Mouse (Mus musculus) adrenal gland, postnatal 25 days (tissue): ENCODE measurements around the gene Mfn2. TPM values are rescaled to one million over a fixed set of nuclear protein-coding genes. Genes with fewer than 3 reads are reported as not detected.

Experiments
- DNase-seq: peaks from one replicate; pipeline ENCODE4 v3.0.0; 2021; ENCODE audit warnings: mixed read lengths
- long read RNA-seq: library from polyadenylated mRNA; stranded (forward); transcript quantifications from one replicate; pipeline ENCODE4 v2.0.0, GENCODE M21; 2021
- total RNA-seq: library from RNA; stranded (reverse); gene quantifications from 2 replicates; pipeline ENCODE4 v1.2.3, GENCODE M21; 2021

Mfn2 gene
- total RNA-seq: 151 and 217 TPM in 2 replicates
- long read RNA-seq, full-length matches to known transcripts: 111 of 197 reads
- long read RNA-seq, partial matches to known transcripts: 66 of 197 reads
- long read RNA-seq, other reads (novel, unspliced or antisense): 20 of 197 reads

- DNase-seq: peak; percentile 86
Observed at GRCm38 (mm10) chr4:147904313-147905089, at the start of gene Mfn2. Mfn2 (minus strand) TSS chr4:147904704.

DNA sequence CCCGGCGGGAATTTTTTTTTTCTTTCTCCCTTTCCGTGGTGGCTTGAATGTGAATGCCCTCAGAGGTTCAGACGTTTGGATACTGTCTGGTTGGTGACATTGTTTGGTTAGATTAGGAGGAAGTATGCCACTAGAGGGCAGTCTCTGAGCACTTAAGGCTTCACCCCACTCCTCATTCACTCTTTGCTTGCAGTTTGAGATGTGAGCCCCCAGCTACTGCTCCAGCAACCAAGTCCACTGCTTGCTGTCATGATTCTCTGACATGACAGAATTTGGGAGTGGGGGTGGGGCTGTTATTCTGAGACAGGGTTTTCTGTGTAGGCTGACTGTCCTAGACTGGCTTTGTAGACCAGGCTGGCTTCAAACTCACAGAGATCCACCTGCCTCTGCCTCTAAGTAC is 49.1 kb upstream of the Mfn2 start:
- no peak for DNase-seq

DNA sequence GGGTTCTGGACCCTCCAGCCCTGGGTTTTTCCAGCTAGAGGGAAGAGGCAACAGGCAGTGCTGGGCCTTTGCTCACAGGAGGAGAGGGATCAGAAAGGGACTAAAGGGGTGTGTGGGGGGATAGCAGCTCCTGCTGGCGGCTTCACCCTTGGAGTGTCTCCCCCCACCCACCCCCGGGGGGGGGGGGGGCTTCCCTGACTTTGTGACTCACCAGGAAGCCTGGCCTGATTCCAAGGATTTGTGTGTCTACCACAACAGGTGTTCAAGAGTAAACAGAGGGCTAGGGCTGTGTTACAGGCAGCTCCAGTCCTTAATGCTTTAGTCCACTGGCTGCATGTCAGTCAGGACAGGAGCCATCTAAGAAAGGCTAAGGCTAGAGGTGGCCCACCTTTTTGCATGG is 43.0 kb upstream of the Mfn2 start:
- DNase-seq: no peak

- DNase-seq: no peak
Observed at GRCm38 (mm10) chr4:147943005-147943404, 38.5 kb upstream of the Mfn2 start.

DNA sequence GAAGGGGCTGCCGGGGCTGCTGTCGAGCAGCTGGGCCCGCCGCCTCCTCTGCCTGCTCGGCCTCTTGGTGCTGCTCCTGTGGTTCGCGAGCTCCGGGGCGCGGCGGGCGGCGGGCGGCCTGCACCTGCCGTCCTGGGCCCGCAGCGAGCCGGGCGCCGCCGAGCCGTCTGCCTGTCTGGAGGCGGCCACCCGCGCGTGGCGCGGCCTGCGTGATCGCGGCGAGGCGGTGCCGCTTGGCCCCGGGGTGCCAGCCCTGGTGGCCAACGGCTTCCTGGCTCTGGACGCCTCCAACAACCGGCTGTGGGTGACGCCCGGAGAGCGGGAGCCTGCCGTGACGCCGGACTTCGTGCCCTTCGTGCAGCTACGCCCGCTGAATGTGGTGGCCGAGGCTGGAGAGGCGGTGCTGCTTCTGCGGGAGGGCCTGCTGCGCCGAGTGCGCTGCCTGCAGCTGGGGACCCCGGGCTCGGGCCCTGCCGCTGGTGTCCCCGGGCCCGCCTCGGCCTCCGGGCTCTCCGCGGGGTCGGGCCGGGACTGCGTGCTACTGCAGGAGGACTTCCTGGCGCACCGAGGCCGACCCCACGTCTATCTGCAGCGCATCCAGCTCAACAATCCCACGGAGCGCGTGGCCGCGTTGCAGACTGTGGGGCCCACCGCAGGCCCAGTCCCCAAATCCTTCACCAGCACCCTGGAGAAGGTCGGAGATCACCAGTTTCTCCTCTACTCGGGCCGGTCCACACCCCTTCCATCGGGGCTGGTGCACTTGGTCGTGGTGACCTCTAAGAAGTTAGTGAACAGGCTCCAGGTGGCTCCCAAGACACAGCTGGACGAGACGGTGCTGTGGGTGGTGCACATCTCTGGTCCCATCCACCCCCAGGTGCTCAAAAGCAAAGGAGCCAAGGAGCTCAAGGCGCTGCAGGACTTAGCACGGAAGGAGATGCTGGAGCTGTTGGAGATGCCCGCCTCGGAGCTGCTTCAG is 36.8 kb upstream of the Mfn2 start:
- DNase-seq: peak; percentile 32

DNA sequence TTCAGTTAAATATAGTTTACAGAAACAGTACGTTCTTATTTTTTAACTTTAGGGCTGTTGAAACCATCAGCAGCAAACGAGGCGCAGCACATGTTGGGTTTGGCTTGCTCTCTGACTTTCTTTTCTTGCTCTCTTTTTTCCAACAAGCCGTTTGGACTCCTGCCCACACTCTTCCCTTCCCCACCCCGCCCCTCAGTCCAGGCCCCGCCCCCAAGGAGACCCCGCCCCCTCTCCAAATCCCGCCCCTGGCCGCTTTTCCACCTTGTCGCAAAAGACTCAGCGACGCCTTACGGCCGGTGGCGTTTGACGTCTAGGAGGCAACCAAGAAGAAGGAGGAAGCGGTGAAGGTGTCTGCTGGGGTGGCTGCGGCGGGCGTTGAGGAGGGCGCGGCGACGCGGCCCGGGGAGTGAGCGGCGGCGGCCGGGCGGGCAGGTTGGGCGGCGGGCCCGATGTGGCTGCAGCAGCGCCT is 36.1 kb upstream of the Mfn2 start, which contains the start of gene 2510039O18Rik:
2510039O18Rik (plus strand) TSS at position 320 of the 469 bp plus-strand sequence.
- DNase-seq: peak; percentile 86

GRCm38 (mm10) chr4:147940111-147940510 is 35.6 kb upstream of the Mfn2 start:
- DNase-seq: no peak

DNA sequence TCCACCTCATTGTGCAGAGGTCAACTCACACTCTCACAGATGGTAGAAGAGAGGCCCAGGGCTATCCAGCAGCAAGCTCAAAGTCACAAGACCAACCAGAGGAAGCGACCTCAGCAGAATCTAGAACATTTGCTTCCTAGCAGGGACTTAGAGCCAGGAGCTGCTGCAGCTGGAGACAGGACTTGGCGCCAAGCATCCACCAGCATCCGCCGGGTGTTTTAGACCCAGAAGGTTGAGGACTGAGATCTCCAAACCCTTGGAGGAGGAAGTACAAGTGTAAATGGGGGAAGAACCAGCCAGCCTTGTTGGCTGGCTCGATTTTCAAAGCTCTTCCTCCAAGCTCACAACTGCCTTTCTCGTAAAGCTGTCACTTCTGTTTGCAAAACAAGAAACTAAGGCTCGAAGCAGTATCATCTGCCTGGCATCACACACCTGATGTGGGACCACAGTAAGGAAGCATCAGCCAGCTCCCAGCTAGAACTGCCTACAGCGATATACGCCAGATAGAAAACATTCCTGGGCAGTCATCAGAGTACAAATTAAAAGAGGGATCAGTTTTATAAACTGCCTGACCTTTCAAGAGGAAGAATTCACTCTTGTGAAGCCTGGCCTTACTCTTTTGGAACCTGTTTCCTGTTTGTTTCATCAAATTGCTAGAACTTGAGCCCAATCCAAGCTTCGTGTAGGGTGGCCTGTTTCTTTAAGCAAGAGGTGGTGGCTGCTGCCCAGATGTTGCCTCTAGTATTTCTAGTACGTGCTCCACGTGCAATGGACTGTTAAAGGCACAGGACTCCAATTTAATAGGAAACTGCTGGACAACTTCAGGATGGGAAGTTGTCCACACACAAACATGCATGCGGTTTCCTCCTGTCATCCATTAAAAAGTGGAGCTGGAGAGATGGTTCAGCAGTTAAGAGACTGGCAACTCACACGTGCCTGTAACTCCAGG is 33.9 kb upstream of the Mfn2 start:
- DNase-seq: no peak

DNA sequence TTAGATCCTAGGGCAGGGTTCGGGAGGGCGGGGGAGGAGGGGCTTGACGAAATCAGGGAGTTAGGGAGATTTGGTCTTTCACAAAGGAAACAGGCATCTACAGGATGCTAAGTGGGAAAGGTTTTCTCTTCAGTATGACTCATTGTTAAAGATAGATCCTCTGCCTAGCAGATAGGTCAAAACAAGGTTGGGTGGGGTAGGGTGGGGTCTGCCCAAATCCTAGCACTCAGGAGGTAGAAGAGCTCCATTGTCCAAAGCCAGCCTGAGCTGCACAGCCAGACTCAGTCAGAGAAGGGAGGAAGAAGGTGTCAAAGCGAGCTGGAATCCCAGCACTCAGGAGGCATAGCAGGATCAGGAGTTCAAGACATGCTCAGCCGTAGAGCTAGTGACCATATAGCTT is 33.0 kb upstream of the Mfn2 start:
- DNase-seq: no peak

GRCm38 (mm10) chr4:147937021-147937420 is 32.5 kb upstream of the Mfn2 start:
- no peak for DNase-seq

GRCm38 (mm10) chr4:147936331-147936954 is 31.9 kb upstream of the Mfn2 start, which contains the start of gene Plod1:
Plod1 (minus strand) TSS chr4:147936767.
- DNase-seq: peak; percentile 88

GRCm38 (mm10) chr4:147935904-147936303 is 31.4 kb upstream of the Mfn2 start:
- DNase-seq: no peak

DNA sequence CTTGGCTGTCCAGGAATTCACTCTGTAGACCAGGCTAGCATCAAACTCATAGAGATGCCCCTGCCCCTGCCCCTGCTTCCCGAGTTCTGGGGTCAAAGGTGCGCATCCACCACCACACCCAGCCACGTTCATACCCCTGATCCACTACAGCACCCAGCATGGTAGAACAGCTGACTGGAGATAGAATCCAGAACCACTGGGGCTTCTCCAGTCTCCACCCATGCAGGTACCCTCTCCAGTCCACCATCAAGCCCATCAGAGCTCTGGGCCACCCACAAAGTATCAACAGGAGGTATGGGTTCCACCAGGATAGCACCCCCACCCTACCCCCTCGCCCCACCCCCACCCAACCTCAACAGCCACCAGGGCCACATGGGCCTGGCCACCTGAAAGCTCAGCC is 30.1 kb upstream of the Mfn2 start:
- no peak for DNase-seq

DNA sequence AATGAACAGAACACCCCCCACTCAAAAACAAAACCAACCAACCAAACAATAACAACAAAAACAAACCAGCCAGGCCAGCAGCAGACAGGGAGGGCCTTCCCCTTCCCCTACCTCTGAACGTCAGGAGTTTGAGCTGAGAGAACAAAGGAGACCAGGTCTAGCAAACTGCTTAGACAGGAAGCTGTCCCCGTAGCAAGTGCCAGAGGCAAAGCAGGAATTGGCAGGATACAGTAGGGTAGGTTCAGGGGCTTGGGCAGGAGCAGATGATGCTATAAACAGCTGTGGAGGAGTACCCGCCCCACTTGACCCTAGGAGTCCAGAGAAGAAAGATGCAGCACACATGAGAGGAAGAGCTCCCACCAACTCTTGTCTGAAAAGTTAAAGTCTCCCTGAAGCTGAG is 29.6 kb upstream of the Mfn2 start:
- no peak for DNase-seq

DNA sequence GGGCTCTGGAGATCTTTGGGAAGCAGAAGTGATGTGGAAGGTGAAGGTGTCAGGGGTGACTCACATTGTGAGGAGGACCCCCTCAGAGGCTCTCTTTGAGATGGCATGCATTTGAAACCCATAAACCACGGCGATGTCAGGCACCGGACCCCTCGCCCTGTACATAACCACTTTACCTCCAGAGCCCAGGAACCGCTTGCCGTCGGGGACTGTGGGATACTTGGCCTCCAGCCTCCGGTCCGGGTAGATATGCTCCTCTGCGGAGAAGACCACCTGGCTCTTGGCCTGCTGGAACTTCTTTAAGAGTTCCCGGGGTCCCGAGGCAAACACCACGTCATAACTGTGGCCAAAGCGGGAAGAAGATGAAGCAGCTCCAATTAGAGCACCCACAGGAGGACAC is 26.4 kb upstream of the Mfn2 start:
- DNase-seq: no peak

DNA sequence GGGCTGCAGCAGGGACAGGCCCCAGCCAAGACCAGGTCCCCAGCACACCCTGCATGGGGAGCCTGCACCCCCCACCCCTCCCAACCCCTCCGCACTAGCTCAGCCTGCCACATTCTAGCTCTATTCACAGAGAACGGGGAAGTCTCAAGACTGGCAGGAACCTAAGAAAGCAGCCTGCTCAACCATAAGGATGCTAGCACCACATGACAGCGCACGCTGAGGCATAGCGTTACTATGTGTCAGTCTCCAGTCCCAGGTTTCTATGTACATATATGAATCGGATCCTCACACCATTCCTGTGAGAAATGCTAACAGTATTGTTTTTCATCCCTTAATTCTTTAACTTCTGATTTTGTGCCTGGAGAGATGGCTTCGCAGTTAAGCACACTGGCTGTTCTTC is 24.0 kb upstream of the Mfn2 start:
- no peak for DNase-seq

DNA sequence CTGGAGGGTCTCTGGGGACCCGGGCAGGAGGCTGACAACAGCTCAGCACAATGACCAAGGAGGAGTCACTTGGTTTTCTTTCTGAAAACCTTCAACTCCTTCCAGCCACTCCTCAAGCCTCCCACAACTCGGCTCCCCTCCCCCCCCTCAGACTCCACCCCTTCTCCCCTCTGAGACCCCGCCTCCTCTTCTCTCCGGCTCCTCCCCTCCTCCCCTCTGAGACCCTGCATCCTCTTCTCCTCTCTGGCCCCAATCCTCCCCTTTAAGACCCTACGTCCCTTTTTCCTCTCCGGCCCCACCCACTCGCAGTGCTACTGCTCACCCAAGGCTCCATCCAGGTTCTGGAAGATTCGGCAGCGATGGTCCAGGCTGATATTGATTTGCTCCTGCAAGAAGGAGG is 23.6 kb upstream of the Mfn2 start:
- no peak for DNase-seq

GRCm38 (mm10) chr4:147927705-147928104 is 23.2 kb upstream of the Mfn2 start:
- DNase-seq: peak; percentile 30

GRCm38 (mm10) chr4:147922341-147922740 is 17.8 kb upstream of the Mfn2 start:
- no peak for DNase-seq

DNA sequence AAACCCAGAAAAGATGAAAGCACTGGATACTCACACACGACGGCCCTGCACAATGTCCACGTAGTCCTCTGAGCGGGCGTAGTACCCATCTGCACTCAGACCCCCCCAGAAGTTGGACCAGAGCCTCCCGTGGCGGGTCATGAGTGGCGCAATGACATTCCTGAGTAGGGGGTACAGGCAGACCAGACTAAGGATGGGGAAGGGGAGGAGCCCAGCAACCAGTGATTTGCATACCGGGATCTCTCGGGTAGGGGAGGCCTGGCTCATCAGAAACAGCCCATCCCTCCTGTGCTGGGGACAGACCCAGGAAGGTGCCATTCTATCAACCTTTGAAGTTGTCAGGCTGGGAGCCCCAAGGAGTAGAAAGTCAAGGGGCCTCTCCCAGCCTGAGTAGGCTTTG is 16.5 kb upstream of the Mfn2 start:
- DNase-seq: no peak
